Mouse (Mus musculus) CH12F3 (cell line): ENCODE data around the gene Skint8.
"Not testable (repeated sequence)": the region's sequence is repeated elsewhere in the genome, so short reads cannot be mapped to it uniquely, and the experiment has no call there.

Experiments
- in situ Hi-C: fragments of 300-500 bp; cut with MboI; formaldehyde crosslinking; loops from 2 replicates; pipeline ENCODE4 v1.14.3; 2020; ENCODE audit warnings: low sequenced_read_pairs

The Skint8 gene

DNA sequence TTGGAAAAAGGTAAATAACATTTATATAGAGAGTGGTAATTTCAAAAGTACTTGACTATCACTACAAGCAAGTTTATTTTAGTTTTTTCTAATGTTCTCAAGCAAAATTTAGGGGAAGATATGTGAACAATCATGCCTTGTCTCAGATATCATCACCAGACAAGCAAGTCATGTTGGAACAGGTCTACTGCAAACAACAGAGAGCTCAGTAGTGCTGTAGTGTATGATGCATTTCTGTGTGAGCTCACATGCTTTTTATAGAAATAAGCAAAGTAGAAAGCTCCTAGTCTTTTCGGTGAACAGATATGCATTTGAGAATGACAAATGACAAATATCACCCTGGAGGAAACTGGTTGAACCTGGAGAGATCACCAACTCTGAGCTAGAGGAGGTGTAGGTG, at the start of gene Skint8:
Skint8 (plus strand) TSS at position 301 of the 400 bp plus-strand sequence.
- in situ Hi-C loops: no loop called here

- in situ Hi-C loops: no loop called here
Measured at GRCm38 (mm10) chr4:111880112-111880875, 38.9 kb upstream of the Skint8 start.

DNA sequence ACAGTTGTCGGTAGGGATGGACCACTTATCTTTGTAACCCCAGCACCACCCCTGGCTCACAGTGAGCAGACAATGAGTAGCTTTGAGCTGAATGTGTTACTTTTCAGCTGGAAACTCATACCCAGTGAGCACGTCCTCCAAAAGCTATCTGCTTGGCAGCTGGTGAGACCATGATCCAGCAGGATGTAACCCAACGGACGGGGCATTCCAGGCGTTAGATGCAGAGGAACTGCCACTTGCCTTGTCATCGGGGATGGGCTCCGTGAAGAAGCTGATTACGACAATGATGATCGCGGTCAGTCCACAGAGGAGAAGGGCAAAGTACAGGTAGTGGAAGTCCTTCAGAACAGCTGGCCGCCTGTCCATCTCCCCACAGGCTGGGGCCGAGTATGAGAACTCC, 35.6 kb upstream of the Skint8 start:
- in situ Hi-C loops: no loop called here

DNA sequence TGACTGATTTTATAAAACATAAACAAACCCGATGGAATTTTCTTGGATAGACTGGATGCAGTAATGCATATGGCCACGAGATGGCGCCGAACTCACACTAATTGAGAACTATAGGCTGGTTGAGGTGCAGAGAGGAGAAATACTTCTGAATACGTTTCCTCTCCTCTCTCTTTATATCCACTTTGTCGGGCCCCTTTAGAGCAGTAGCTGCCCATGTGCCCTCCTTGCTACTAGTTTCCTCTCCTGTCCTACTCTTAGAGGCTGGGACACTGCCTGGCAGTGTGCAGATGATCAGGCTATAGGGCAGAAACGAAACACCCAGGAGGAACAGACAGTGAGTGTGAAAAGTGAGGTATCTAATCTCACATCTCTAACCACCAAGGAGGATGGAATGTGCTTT, 33.2 kb upstream of the Skint8 start:
- in situ Hi-C loops: no loop called here

DNA sequence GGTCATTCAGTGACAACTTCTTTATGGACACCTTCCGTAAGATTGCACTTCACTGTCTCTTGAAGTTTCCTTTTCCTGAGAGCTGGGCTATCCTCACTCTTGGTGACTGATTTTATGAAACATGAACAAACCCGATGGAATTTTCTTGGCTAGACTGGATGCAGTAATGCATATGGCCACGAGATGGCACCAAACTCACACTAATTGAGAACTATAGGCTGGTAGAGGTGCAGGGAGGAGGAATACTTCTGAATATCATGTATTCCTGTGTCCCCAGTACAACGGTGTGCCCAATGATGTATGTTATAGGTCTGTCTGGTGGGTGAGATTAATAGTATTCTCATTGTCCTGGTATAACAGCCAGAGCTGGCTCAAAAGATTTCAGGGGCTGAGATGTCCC, 32.6 kb upstream of the Skint8 start:
- in situ Hi-C loops: no loop called here

GRCm38 (mm10) chr4:111892138-111892537, 27.1 kb upstream of the Skint8 start:
- in situ Hi-C loops: no loop called here

GRCm38 (mm10) chr4:111897755-111898154, 21.4 kb upstream of the Skint8 start:
- in situ Hi-C loops: no loop called here

- in situ Hi-C loops: no loop called here
Measured at GRCm38 (mm10) chr4:111898566-111898965, 20.6 kb upstream of the Skint8 start.

- in situ Hi-C loops: not testable (repeated sequence)
Measured at GRCm38 (mm10) chr4:111900491-111900890, 18.7 kb upstream of the Skint8 start.

GRCm38 (mm10) chr4:111901473-111901872, 17.7 kb upstream of the Skint8 start:
- in situ Hi-C loops: no loop called here

DNA sequence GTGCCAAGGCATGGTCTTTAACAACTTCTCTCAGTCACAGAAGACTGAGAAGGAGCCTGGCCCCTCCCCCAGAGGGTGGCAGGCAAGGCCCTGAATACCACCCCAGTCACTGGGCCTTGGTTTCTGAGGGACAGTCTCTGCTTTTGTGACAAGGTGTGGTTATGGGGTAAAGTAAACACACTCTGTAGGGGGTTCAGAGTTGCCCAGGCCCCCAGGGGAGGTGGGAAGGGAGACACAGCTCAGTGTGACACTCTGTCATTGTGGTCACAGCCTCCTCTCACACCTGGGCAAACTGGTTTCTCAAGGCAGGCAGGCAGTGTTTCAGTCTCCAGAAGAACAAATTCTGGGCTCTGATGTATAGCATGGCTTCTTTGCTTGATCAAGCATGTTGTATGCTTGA, 16.4 kb upstream of the Skint8 start, which contains the start of gene Slc5a9:
Slc5a9 (minus strand) TSS at position 144 of the 400 bp plus-strand sequence.
- in situ Hi-C loops: no loop called here

DNA sequence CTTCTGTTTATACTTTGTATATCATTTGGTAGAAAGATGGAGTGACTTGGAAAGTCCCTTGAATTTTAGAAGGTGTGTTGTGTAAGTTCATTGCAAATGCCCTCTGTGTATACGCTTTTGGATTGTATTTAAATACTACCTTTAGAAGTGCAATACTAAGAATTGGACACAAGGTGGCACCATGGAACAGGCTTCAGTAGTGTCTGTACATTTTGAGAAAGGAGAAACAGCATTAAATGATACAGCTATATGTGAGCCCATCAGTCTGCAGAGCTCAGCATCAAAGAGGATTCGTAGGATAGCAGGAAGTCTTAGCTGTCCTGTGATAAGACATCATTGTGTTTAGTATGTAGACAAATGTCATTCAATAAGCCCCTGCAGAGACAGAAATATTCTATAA, 11.3 kb upstream of the Skint8 start:
- in situ Hi-C loops: no loop called here

GRCm38 (mm10) chr4:111961309-111961708, 42.1 kb downstream of the Skint8 start:
- in situ Hi-C loops: no loop called here

- in situ Hi-C loops: not testable (repeated sequence)
Measured at GRCm38 (mm10) chr4:111963241-111963640, 44.0 kb downstream of the Skint8 start.

GRCm38 (mm10) chr4:111963669-111964068, 44.5 kb downstream of the Skint8 start:
- in situ Hi-C loops: no loop called here

DNA sequence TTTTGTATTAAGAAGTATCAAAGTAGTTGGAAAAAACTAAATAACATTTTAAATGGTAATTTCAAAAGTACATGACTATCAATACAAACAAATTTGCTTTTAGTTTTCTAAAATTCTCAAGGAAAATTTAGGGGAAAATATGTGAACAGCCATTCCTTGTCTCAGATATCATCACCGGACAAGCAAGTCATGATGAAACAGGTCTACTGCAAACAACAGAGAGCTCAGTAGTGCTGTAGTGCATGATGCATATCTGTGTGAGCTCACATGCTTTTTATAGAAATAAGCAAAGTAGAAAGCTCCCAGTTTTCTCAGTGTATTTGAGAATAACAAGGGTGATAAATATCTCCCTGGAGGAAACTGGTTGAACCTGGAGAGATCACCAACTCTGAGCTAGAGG, 53.4 kb downstream of the Skint8 start, which contains the start of gene Skint7:
Skint7 (plus strand) TSS at position 301 of the 400 bp plus-strand sequence.
- in situ Hi-C loops: no loop called here
